Mouse (Mus musculus): ENCODE results near the gene Ctxn2.
"Not testable (repeated sequence)": the region's sequence is repeated elsewhere in the genome, so short reads cannot be mapped to it uniquely, and the experiment has no call there.

The Ctxn2 gene

GRCm38 (mm10) chr2:125135903-125136811, at the start of gene Ctxn2:
Gene Ctxn2, plus strand, starts transcription at chr2:125136692.
- peak; percentile 77 to 86 for DNase-seq

GRCm38 (mm10) chr2:125088757-125089156, 47.7 kb upstream of the Ctxn2 start:
- DNase-seq, result no peak

GRCm38 (mm10) chr2:125092123-125092522, 44.4 kb upstream of the Ctxn2 start:
- DNase-seq, result not testable (repeated sequence)

- not testable (repeated sequence) for DNase-seq
Observed at GRCm38 (mm10) chr2:125104491-125104890, 32.0 kb upstream of the Ctxn2 start.

GRCm38 (mm10) chr2:125106536-125106935, 30.0 kb upstream of the Ctxn2 start:
- not testable (repeated sequence) for DNase-seq

- DNase-seq, result no peak
Observed at GRCm38 (mm10) chr2:125119381-125120110, 16.9 kb upstream of the Ctxn2 start.

GRCm38 (mm10) chr2:125122288-125122623, 14.2 kb upstream of the Ctxn2 start:
- DNase-seq, result no peak

- DNase-seq, result peak; percentile 50 to 62
Observed at GRCm38 (mm10) chr2:125122624-125123476, 13.6 kb upstream of the Ctxn2 start.

GRCm38 (mm10) chr2:125123477-125123852, 13.0 kb upstream of the Ctxn2 start, which contains the start of gene Myef2:
Gene Myef2, minus strand, starts transcription at chr2:125123661.
- peak; percentile 88 for DNase-seq

GRCm38 (mm10) chr2:125125824-125126223, 10.7 kb upstream of the Ctxn2 start:
- no peak for DNase-seq

GRCm38 (mm10) chr2:125126792-125127191, 9.7 kb upstream of the Ctxn2 start:
- DNase-seq, result no peak

- DNase-seq, result no peak
Observed at GRCm38 (mm10) chr2:125134113-125134512, 2.4 kb upstream of the Ctxn2 start.

GRCm38 (mm10) chr2:125136846-125137245, 354 bp downstream of the Ctxn2 start:
- DNase-seq, result no peak

GRCm38 (mm10) chr2:125142336-125142735, 5.8 kb downstream of the Ctxn2 start:
- no peak for DNase-seq

- no peak for DNase-seq
Observed at GRCm38 (mm10) chr2:125152388-125152787, 15.9 kb downstream of the Ctxn2 start, which contains the start of gene Slc12a1. Gene Slc12a1, plus strand, starts transcription at chr2:125152505.

GRCm38 (mm10) chr2:125154294-125154693, 17.8 kb downstream of the Ctxn2 start:
- DNase-seq, result peak; percentile 17 to 35

- DNase-seq, result no peak
Observed at GRCm38 (mm10) chr2:125155504-125155903, 19.0 kb downstream of the Ctxn2 start.

- DNase-seq, result no peak
Observed at GRCm38 (mm10) chr2:125162012-125162470, 25.5 kb downstream of the Ctxn2 start.

- no peak for DNase-seq
Observed at GRCm38 (mm10) chr2:125178225-125178798, 41.8 kb downstream of the Ctxn2 start.

GRCm38 (mm10) chr2:125187904-125188303, 51.4 kb downstream of the Ctxn2 start:
- DNase-seq, result no peak

GRCm38 (mm10) chr2:125189197-125189596, 52.7 kb downstream of the Ctxn2 start:
- peak in 1 of 2 experiments; percentile 69 for DNase-seq

GRCm38 (mm10) chr2:125192905-125193304, 56.4 kb downstream of the Ctxn2 start:
- no peak for DNase-seq

All from lung, postnatal 4 days (tissue).